Mouse (Mus musculus): ENCODE data around the gene Epdr1.

The Epdr1 gene

GRCm38 (mm10) chr13:19619216-19619927, at the start of gene Epdr1:
TSS of gene Epdr1 (minus strand) at chr13:19619927.
- peak; percentile 73 for DNase-seq (ENCODE audit: low spot score)

- no peak for DNase-seq (ENCODE audit: low spot score)
These were observed 48.8 kb upstream of the Epdr1 start for GRCm38 (mm10) chr13:19668355-19669140.

DNA sequence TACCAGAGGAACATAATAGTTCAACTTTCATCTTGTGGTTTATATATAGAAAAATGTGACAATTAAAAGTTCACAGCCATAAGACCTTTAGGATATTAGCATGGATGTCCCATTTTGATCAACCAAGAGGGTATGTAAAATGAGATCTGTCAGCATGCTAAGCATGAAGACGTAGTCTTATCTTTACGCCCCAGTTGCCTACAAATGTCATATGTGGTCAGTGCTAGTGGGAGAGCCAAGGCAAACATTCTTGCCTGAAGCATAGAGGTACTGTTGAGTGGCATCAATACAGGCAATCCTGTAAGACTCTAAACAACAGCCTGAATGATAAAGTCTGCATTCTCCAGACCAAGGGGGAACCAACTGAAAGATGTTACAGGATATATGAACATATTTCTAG, 32.7 kb upstream of the Epdr1 start:
- DNase-seq (ENCODE audit: low spot score), result no peak

GRCm38 (mm10) chr13:19649824-19650223, 30.1 kb upstream of the Epdr1 start:
- DNase-seq (ENCODE audit: low spot score), result no peak

DNA sequence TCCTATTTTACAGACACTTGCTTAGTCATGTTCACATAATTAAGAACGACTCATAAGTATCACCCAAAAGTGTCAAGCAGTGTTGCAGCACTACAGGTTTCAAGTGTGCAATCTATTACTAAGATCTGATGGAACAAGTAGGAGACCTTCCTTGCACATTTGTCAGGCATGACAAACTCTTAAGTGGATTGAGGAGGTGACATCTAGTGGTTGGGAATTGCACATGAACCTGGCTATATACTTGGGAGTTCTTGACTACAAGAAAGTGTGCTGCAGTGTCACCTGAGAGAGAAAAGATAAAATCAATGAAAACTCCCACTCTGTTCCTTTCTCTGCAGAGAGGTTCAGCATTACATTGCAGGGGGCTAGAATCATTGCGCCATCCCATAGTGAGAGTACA, 24.5 kb upstream of the Epdr1 start:
- DNase-seq (ENCODE audit: low spot score), result no peak

- no peak for DNase-seq (ENCODE audit: low spot score)
These were observed 23.8 kb upstream of the Epdr1 start for GRCm38 (mm10) chr13:19643519-19643918.

GRCm38 (mm10) chr13:19640203-19640851, 20.6 kb upstream of the Epdr1 start:
- no peak for DNase-seq (ENCODE audit: low spot score)

GRCm38 (mm10) chr13:19636131-19636530, 16.4 kb upstream of the Epdr1 start:
- DNase-seq (ENCODE audit: low spot score), result no peak

GRCm38 (mm10) chr13:19630768-19631709, 11.3 kb upstream of the Epdr1 start:
- DNase-seq (ENCODE audit: low spot score), result no peak

- DNase-seq (ENCODE audit: low spot score), result no peak
These were observed 6.7 kb upstream of the Epdr1 start for GRCm38 (mm10) chr13:19626473-19626872.

GRCm38 (mm10) chr13:19624632-19625320, 5.0 kb upstream of the Epdr1 start:
- no peak for DNase-seq (ENCODE audit: low spot score)

DNA sequence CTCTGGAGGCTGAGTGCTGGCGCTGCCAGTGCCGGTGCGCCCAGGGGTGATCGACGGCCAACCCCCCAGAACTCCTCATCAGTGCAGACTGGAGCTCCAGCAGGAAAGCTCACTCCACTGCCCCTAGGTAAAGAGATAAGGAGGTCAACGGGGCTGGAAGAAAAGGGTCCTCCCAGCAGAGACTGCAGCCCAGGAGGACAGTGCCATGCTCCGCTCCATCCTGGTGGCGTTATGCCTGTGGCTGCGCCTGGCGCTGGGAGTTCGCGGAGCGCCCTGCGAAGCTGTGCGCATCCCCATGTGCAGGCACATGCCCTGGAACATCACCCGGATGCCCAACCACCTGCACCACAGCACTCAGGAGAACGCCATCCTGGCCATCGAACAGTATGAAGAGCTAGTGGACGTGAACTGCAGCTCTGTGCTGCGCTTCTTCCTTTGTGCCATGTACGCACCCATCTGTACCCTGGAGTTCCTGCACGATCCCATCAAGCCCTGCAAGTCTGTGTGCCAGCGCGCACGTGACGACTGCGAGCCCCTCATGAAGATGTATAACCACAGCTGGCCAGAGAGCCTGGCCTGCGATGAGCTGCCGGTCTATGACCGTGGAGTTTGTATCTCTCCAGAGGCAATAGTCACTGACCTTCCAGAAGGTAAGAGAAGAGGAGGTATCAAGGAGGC, 3.6 kb upstream of the Epdr1 start:
- peak; percentile 14 for DNase-seq (ENCODE audit: low spot score)

DNA sequence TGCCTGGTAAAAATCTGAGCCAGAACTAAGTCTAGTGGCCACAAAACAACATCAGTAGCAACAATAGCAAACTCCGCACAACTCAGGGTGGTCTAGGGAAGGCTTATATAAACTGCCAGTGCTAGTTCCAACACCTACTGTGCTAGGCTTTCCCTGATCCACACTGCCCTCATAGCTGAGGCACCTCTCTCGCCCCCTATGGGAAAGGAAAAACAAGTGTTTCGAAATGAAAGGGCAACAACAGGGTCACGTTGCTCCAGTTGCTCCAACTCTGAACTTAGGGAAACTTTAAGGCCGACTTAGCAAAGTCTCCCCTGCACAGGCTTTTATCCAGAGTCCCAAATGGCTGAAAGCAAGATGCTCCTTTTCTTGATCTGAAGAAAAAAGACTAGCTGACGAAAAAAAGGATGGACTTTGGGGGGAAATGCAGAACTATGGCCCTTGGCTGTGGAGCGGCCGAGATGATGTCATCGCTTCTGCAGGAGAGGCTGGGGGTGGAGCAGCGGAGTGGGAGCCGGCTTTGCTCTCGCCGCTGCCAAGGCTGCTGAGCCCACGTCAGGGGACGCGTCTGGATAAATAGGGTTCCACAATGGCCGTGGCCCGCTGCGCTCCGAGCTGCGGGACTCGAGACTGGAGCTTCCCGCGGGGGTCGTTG, 3.0 kb upstream of the Epdr1 start, which contains the start of gene Sfrp4:
Gene Sfrp4, plus strand, starts transcription at position 532 of the 655 bp plus-strand sequence.
- DNase-seq (ENCODE audit: low spot score), result peak; percentile 51

- DNase-seq (ENCODE audit: low spot score), result no peak
These were observed 899 bp downstream of the Epdr1 start for GRCm38 (mm10) chr13:19618841-19619215.

- no peak for DNase-seq (ENCODE audit: low spot score)
These were observed 1.6 kb downstream of the Epdr1 start for GRCm38 (mm10) chr13:19618081-19618480.

- DNase-seq (ENCODE audit: low spot score), result no peak
These were observed 5.4 kb downstream of the Epdr1 start for GRCm38 (mm10) chr13:19614311-19614710.

GRCm38 (mm10) chr13:19613426-19613825, 6.3 kb downstream of the Epdr1 start:
- no peak for DNase-seq (ENCODE audit: low spot score)

GRCm38 (mm10) chr13:19612963-19613362, 6.8 kb downstream of the Epdr1 start:
- DNase-seq (ENCODE audit: low spot score), result no peak

GRCm38 (mm10) chr13:19612348-19612747, 7.4 kb downstream of the Epdr1 start:
- no peak for DNase-seq (ENCODE audit: low spot score)

GRCm38 (mm10) chr13:19608120-19608519, 11.6 kb downstream of the Epdr1 start:
- no peak for DNase-seq (ENCODE audit: low spot score)

All from ovary, postnatal 36 days (tissue).